Mouse (Mus musculus): ENCODE data around the gene Atp6v1fnb.

DNA sequence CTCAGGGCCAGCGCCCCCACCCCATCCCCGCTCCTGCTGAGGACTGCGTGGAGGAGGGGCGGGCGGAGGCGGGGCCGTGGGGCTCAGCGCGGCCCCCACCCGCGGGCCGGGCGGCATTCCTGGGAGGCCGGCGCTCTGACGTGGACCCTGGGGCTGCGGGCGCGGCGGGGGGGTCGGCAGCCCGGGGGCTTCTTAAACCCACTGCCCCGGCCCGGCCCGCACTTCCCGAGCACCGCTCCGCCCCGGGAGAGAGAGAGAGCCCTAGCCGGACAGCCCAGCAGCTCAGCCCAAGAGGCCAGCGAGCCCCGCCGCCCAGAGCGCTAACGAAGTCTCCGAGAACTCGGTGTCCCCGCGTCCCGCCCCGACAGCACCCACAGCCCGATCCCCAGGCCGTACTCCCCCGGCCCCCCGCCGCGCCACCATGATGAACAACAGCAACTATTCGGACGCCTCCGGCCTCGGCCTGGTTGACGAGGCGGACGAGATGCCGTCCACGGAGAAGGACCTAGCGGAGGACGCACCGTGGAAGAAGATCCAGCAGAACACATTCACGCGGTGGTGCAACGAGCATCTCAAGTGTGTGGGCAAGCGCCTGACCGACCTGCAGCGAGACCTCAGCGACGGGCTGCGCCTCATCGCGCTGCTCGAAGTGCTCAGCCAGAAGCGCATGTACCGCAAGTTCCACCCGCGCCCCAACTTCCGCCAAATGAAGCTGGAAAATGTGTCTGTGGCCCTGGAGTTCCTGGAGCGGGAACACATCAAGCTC, 38.0 kb upstream of the Atp6v1fnb start, which contains the start of gene Flnc:
- TF ChIP-seq CTCF (conservative IDR thresholded peaks at IDR 0.05; ENCODE audit: insufficient read depth, insufficient read length, low read depth, low read length) (no peak), POLR2A (IDR thresholded peaks at IDR 0.05; ENCODE audit: low read depth, low read length) (no peak)

All from kidney, adult 2 months (tissue).